Comparison of ENCODE assay signal across 21 mouse cellular contexts in the genomic region with DNA sequence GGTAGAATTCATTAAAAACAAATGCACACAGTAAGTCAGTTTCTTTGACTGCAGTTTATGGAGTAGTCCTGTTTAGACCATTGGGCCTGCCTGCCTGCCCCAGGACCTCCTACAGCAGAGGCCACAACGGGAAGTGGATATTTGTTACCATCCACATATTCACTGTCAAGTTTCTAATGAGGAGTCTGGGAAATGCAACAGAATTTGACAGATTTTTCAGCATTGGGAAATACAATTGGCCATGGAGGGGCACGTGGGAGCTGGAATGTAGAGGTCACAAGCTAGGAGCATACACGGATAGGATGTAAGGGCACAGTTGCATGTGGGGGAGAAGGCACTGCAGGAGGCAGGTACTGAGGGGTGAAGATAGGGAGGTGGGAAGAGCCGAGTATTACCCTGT. TPM values are rescaled to one million over a fixed set of nuclear protein-coding genes. Genes with fewer than 3 reads are reported as not detected.
DNase-seq lines count a peak whose midpoint lies in the region; ATAC-seq lines count a peak whose summit lies in the region.
"Had no signal": no experiment of that assay in that cellular context is flagged by ENCODE, and none has a peak within 500 bp of the region (broad histone marks: within the 10 kb centered on the region; RNA-seq: fewer than 3 reads in every experiment).

No protein-coding gene starts in this region.

- 0 out of 2 replicates have a peak overlapping the region, but pooled peaks have one; percentile 24 for H3K27ac ChIP-seq in heart, embryonic 10.5 days
- H3K27ac ChIP-seq in heart, embryonic 11.5 days (ENCODE audit: low read depth, low read length), result no peak overlapping the region
- H3K27ac ChIP-seq in liver, embryonic 13.5 days, result peak overlapping the region; percentile 60; the same call in 1 of the 2 replicates
- H3K27ac ChIP-seq in liver, embryonic 11.5 days (ENCODE audit: low read depth, low read length), result no peak overlapping the region
- peak overlapping the region; percentile 51 for H3K27ac ChIP-seq in embryonic facial prominence, embryonic 13.5 days
- H3K27ac ChIP-seq: embryonic facial prominence, embryonic 12.5 days; limb, embryonic 12.5 days; lung, embryonic 15.5 days had no signal

- 0 out of 2 replicates have a peak, but pooled peaks cover 13% of the 10 kb centered on the region for H3K36me3 ChIP-seq in heart, embryonic 10.5 days
- no peaks in the 10 kb centered on the region for H3K36me3 ChIP-seq in heart, embryonic 11.5 days (ENCODE audit: control insufficient read depth, insufficient read depth, low read length)
- H3K36me3 ChIP-seq in liver, embryonic 13.5 days, result peaks cover 32% of the 10 kb centered on the region
- peaks cover 5% of the 10 kb centered on the region; the same call in 1 of the 2 replicates for H3K36me3 ChIP-seq in liver, embryonic 11.5 days (ENCODE audit: control insufficient read depth, insufficient read depth, low read length)
- peaks cover 4% of the 10 kb centered on the region; the same call in 1 of the 2 replicates for H3K36me3 ChIP-seq in embryonic facial prominence, embryonic 13.5 days
- H3K36me3 ChIP-seq: embryonic facial prominence, embryonic 12.5 days had no signal

- no peak for ATAC-seq in heart, embryonic 11.5 days (replicated peaks; ENCODE audit: insufficient number of reproducible peaks, low FRiP score, low TSS enrichment)
- ATAC-seq in liver, embryonic 13.5 days (ENCODE audit: low read depth), result no peak
- no peak for ATAC-seq in liver, embryonic 11.5 days (replicated peaks; ENCODE audit: low FRiP score)
- no peak for ATAC-seq in embryonic facial prominence, embryonic 13.5 days (ENCODE audit: insufficient number of reproducible peaks, insufficient read depth, low FRiP score, low TSS enrichment, low read depth)
- ATAC-seq: forebrain, embryonic 14.5 days; intestine, postnatal 0 days had no signal

- H3K9me3 ChIP-seq in heart, embryonic 10.5 days, result no peaks in the 10 kb centered on the region; the same call in 1 of the 2 replicates
- H3K9me3 ChIP-seq in heart, embryonic 11.5 days (replicated peaks; ENCODE audit: control insufficient read depth, low read length), result no peaks in the 10 kb centered on the region
- H3K9me3 ChIP-seq in liver, embryonic 13.5 days (replicated peaks), result peaks cover 5% of the 10 kb centered on the region; the same call in 1 of the 2 replicates
- H3K9me3 ChIP-seq in liver, embryonic 11.5 days (ENCODE audit: control insufficient read depth, low read length), result no peaks in the 10 kb centered on the region
- no peaks in the 10 kb centered on the region for H3K9me3 ChIP-seq in embryonic facial prominence, embryonic 13.5 days
- H3K9me3 ChIP-seq: embryonic facial prominence, embryonic 12.5 days; limb, embryonic 12.5 days; lung, embryonic 15.5 days had no signal

- H3K4me3 ChIP-seq in heart, embryonic 10.5 days, result no peak overlapping the region
- no peak overlapping the region for H3K4me3 ChIP-seq in heart, embryonic 11.5 days (ENCODE audit: low read depth, low read length)
- no peak overlapping the region for H3K4me3 ChIP-seq in liver, embryonic 13.5 days (replicated peaks)
- no peak overlapping the region for H3K4me3 ChIP-seq in liver, embryonic 11.5 days (ENCODE audit: low read depth, low read length)
- H3K4me3 ChIP-seq in embryonic facial prominence, embryonic 13.5 days, result no peak overlapping the region
- H3K4me3 ChIP-seq: embryonic facial prominence, embryonic 12.5 days; limb, embryonic 12.5 days; lung, embryonic 15.5 days; megakaryocyte, embryonic 14.5 days had no signal

- DNase-seq in heart, embryonic 10.5 days (ENCODE audit: low spot score), result no peak
- no peak for DNase-seq in liver, embryonic 13.5 days
- DNase-seq in liver, embryonic 11.5 days (ENCODE audit: low spot score), result no peak
- DNase-seq in Muller cell, postnatal 12 days (ENCODE audit: inconsistent ontology term), result peak; percentile 26
- DNase-seq in layer of hippocampus, postnatal 25 days (ENCODE audit: extremely low spot score in 1 of 2, low spot score in 1 of 2), result no peak
- DNase-seq: cerebellum, postnatal 36 days; gastrocnemius, postnatal 14 days; kidney, postnatal 36 days; retina, postnatal 1 day; thymus, adult 2 months had no signal

- no peak overlapping the region for H3K9ac ChIP-seq in heart, embryonic 11.5 days (ENCODE audit: low read depth, low read length)
- H3K9ac ChIP-seq in liver, embryonic 13.5 days, result no peak overlapping the region
- no peak overlapping the region for H3K9ac ChIP-seq in liver, embryonic 11.5 days (ENCODE audit: low read depth, low read length)
- H3K9ac ChIP-seq in embryonic facial prominence, embryonic 13.5 days, result no peak overlapping the region
- H3K9ac ChIP-seq: embryonic facial prominence, embryonic 12.5 days; limb, embryonic 12.5 days; lung, embryonic 15.5 days had no signal

- H3K4me2 ChIP-seq in heart, embryonic 11.5 days, result no peak overlapping the region
- H3K4me2 ChIP-seq in liver, embryonic 13.5 days, result no peak overlapping the region
- no peak overlapping the region for H3K4me2 ChIP-seq in liver, embryonic 11.5 days
- H3K4me2 ChIP-seq in embryonic facial prominence, embryonic 13.5 days, result no peak overlapping the region
- H3K4me2 ChIP-seq: embryonic facial prominence, embryonic 12.5 days; limb, embryonic 12.5 days; lung, embryonic 15.5 days had no signal

- H3K4me1 ChIP-seq in heart, embryonic 10.5 days, result peaks cover 59% of the 10 kb centered on the region
- peaks cover 29% of the 10 kb centered on the region for H3K4me1 ChIP-seq in heart, embryonic 11.5 days (ENCODE audit: control insufficient read depth, insufficient read depth, low read length)
- peaks cover 92% of the 10 kb centered on the region for H3K4me1 ChIP-seq in liver, embryonic 13.5 days (replicated peaks)
- H3K4me1 ChIP-seq in liver, embryonic 11.5 days (replicated peaks; ENCODE audit: control insufficient read depth, insufficient read depth, low read length), result peaks cover 61% of the 10 kb centered on the region
- H3K4me1 ChIP-seq in embryonic facial prominence, embryonic 13.5 days, result peaks cover 58% of the 10 kb centered on the region

- no peaks in the 10 kb centered on the region for H3K27me3 ChIP-seq in heart, embryonic 10.5 days (ENCODE audit: insufficient read depth, poor library complexity, severe bottlenecking)
- no peaks in the 10 kb centered on the region for H3K27me3 ChIP-seq in heart, embryonic 11.5 days (ENCODE audit: control insufficient read depth, insufficient read depth, low read length)
- H3K27me3 ChIP-seq in liver, embryonic 13.5 days, result no peaks in the 10 kb centered on the region
- no peaks in the 10 kb centered on the region for H3K27me3 ChIP-seq in liver, embryonic 11.5 days (replicated peaks; ENCODE audit: control insufficient read depth, insufficient read depth, low read length)
- H3K27me3 ChIP-seq in embryonic facial prominence, embryonic 13.5 days, result no peaks in the 10 kb centered on the region
- H3K27me3 ChIP-seq: embryonic facial prominence, embryonic 12.5 days; limb, embryonic 12.5 days; lung, embryonic 15.5 days; megakaryocyte, embryonic 14.5 days had no signal

- WGBS in heart, embryonic 10.5 days, result 51% methylated on average over 4 of the region's 4 CpGs
- WGBS in heart, embryonic 11.5 days (ENCODE audit: insufficient replicate concordance), result 40% methylated on average over 4 of the region's 4 CpGs
- 49% methylated on average over 4 of the region's 4 CpGs for WGBS in liver, embryonic 13.5 days (ENCODE audit: insufficient replicate concordance)
- 47% methylated on average over 4 of the region's 4 CpGs for WGBS in liver, embryonic 11.5 days
- 32% methylated on average over 4 of the region's 4 CpGs for WGBS in embryonic facial prominence, embryonic 13.5 days

RNA-seq across cellular contexts. Expression of a gene that starts 21.7 kb away (rescaled TPM):
- 14.7 and 15.4 TPM in 2 replicates for polyA plus RNA-seq in heart, embryonic 10.5 days (2016; fragmentation: Nextera tagmentation; extraction: Ambion mirVana)
- 9.9 and 13.4 TPM in 2 replicates for polyA plus RNA-seq in heart, embryonic 11.5 days (2014; fragmentation: Nextera tagmentation; extraction: Ambion mirVana)
- polyA plus RNA-seq in liver, embryonic 13.5 days (2015; fragmentation: Nextera tagmentation; extraction: Ambion mirVana), result 14.7 and 20.2 TPM in 2 replicates
- 27.5 and 30.3 TPM in 2 replicates for polyA plus RNA-seq in liver, embryonic 11.5 days (2014; fragmentation: Nextera tagmentation; extraction: Ambion mirVana)
- polyA plus RNA-seq in embryonic facial prominence, embryonic 13.5 days (2015; fragmentation: Nextera tagmentation; extraction: Ambion mirVana), result 9.4 and 13.0 TPM in 2 replicates
- total RNA-seq in layer of hippocampus, postnatal 25 days (2021), result 10 to 100 TPM; 71.1 to 78.5 TPM

RNA-seq across cellular contexts. Expression of a gene that starts 56.6 kb away (rescaled TPM):
- polyA plus RNA-seq in heart, embryonic 10.5 days (2016; fragmentation: Nextera tagmentation; extraction: Ambion mirVana), result not detected in 2 replicates
- not detected in 2 replicates for polyA plus RNA-seq in heart, embryonic 11.5 days (2014; fragmentation: Nextera tagmentation; extraction: Ambion mirVana)
- polyA plus RNA-seq in liver, embryonic 13.5 days (2015; fragmentation: Nextera tagmentation; extraction: Ambion mirVana), result not detected in 2 replicates
- not detected in 2 replicates for polyA plus RNA-seq in liver, embryonic 11.5 days (2014; fragmentation: Nextera tagmentation; extraction: Ambion mirVana)
- polyA plus RNA-seq in embryonic facial prominence, embryonic 13.5 days (2015; fragmentation: Nextera tagmentation; extraction: Ambion mirVana), result not detected in 2 replicates
- total RNA-seq in layer of hippocampus, postnatal 25 days (2021), result not detected
- total RNA-seq: adrenal gland, adult 18-20 months; gastrocnemius, postnatal 14 days; heart, postnatal 25 days; layer of hippocampus, postnatal 14 days had no signal
- polyA plus RNA-seq: embryonic facial prominence, embryonic 12.5 days; forebrain, embryonic 14.5 days; intestine, postnatal 0 days; limb, embryonic 12.5 days; lung, embryonic 15.5 days had no signal

Comparison
In these comparisons a context has a peak if more than half of its experiments do, and no peak if none do; other contexts are left out.
1. H3K27ac ChIP-seq: peak in heart, embryonic 10.5 days (single experiment), liver, embryonic 13.5 days (single experiment) and embryonic facial prominence, embryonic 13.5 days (single experiment); none in heart, embryonic 11.5 days (single experiment) and liver, embryonic 11.5 days (single experiment).